Mouse (Mus musculus) urinary bladder, postnatal 14 days (tissue): ENCODE results near the gene Hist1h3g.

ENCODE experiments used
- DNase-seq: peaks from one replicate; pipeline ENCODE4 v3.0.0; 2021; ENCODE audit warnings: low spot score

Gene Hist1h3g

DNA sequence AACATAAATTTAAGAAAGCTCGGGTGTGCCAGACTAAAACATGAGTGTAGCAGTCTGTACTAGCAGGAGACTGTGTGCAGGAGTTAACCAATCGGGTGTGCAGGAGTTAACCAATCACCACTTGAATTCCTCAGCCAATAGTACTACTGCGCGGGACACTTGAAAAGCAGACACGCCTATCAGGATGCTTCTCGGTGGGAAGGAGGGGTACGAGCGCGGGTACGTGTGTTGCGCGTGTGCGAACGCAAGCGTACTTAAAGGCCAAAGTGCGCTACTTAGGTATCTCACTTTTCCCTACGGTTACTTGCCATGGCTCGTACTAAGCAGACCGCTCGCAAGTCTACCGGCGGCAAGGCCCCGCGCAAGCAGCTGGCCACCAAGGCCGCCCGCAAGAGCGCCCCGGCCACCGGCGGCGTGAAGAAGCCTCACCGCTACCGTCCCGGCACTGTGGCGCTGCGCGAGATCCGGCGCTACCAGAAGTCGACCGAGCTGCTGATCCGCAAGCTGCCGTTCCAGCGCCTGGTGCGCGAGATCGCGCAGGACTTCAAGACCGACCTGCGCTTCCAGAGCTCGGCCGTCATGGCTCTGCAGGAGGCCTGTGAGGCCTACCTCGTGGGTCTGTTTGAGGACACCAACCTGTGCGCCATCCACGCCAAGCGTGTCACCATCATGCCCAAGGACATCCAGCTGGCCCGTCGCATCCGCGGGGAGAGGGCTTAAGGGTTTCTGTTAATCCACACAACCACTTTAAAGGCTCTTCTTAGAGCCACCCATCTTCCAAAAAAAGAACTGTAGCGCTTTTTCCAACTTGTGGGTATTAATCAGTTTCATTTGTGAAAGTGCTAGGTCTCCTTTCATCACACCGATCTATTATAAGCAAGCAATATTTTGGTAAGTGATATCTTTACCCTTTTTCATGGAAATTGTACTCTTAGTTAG lies at the start of gene Hist1h3g:
Gene Hist1h3g, plus strand, starts transcription at position 286 of the 939 bp plus-strand sequence.
- peak; percentile 87 for DNase-seq

DNA sequence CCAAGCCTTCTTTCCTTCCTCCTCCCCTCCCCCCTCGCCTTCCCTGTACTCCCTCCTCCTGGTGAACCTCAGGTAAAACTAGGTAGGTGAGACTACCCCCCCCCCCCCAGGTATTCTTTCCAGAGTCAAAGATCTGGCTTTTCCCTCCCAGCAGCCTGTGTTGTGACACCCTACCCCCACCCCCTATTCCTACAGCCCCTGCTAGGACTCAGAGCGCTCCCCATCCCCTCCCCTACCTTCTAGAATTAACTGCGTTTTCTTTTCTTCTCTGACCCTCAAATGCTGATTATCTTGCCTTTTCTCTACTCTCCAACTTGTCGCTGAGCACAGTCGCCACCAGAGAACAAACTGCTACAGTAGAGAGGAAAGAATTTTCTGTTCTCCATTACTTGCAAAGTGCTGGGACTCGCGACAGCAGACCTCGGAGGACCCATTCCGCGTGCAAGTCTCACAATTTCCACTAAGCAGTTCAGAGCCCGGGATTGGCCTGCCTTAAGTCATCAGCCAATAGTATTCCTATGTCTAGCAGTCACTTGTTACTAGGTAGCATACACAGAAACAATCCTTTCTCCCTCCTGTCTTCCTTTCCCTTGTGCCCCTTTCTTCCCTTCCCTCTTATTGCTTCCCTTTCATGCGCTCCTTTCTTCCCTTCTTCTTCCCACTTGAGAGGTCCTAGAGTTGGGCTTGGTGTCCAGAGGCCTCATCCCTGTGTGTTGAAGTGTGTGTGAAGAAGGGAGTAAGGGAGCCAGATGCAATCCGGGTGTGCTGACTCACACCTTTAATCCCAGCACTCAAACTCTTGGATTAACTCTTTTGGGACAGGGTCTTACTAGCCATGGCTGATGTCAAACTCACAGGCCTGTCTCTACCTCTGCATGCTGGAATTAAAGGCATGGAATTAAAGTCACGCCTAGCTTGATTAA lies 46.6 kb upstream of the Hist1h3g start, which contains the start of gene Btn2a2:
Gene Btn2a2, minus strand, starts transcription at position 458 of the 923 bp plus-strand sequence.
- peak; percentile 62 for DNase-seq

DNA sequence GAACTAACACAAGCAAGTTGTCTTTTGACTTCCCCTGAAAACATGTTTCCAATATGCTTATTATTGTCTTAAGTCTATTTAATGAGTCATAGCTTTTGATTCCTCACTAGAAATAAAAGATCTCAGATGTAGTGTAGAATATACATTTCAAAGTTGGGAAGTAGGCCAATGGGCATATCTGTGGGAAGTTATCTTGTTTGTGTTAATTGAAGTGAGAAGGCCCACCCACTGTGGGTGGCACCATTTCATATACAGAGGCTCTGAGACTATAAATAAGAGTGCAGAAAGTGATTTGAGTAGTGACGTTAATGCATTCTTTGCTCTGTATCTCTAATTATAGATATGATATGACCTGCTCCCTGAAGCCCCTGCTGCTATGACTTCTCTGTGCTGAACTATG lies 44.4 kb upstream of the Hist1h3g start:
- DNase-seq: no peak

DNA sequence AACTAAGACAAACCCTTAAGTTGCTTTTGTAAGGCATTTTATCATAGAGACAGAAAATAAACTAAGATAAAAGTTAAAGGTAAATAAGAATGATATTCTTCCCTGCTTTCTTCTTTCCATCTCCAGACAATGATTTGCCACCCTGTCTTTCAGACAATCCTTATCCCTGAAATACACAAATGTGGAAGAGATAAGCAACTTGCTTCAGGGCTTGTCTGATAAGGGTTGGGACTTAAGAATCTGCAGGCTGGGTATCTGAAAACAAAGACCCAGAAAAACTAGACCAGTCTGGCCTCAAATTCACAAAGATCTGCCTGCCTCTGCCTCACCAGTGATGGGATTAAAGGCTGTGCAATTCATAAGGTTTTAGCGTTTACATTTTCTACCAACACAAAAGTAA lies 44.0 kb upstream of the Hist1h3g start:
- DNase-seq: no peak

DNA sequence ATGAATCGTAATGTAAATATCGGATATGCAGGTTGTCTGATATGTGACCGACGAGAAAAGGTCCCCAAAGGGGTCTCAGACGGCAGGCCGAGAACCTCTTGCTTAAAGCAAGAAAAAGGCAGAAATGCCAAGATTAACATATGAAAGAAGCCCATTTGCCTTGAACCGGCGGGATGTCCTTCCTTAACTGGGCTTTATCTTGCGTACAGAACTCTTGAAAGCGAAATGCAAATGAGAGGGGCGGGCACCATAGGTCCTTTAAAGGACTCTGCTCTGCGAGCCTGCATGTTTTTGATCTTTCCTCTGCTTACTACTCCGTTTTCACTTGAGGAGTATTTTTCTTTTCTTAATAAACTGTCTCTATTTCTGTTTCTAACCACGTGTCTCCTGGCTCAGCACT lies 43.2 kb upstream of the Hist1h3g start:
- no peak for DNase-seq

DNA sequence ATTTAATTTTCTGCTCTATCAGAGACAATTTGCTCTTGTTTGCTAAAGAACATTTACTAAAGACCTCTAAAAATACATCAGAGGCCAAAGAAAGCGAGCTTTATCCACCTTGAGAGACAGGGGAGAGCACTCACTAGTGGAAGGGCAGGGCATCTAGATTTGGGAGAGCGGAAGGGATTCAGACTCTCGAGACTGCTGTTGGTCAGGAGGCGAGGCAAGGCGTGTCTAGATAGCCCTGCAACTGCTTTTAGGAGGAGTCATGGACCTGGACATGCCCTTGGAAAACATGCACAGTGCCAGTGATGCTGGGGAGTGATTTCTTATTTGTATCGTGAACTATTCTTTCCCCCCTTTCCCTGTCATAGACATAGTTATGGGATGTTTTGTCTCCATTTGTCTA lies 39.7 kb upstream of the Hist1h3g start:
- no peak for DNase-seq

DNA sequence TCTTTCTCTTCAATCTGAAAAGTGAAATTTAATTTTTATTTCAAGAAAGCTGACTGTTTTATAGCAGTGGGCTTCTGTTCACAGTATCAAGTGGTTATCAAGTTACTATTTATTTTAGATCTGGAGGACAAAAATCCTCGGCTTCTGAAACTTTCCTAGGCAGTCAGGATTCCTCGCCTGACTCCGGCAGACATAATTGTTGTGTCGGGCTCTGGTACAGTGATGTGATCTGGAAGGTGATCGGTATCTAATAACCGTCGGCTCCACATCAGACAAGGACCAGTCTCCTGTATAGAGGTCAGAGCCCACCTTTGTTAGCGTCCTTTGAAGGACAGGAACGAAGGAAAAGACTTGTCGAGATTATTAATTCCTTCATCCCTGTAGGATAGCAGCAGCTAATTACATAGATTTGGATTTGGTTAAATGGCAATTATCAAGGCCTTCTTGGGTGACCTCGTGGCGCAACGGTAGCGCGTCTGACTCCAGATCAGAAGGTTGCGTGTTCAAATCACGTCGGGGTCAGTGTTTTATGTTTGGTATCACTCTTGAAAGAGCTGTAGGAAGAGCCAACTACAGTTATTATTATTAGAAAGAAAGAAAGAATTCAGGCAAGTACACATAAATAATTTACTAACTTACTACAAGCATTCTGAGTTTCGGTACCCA lies 37.4 kb upstream of the Hist1h3g start:
- no peak for DNase-seq

DNA sequence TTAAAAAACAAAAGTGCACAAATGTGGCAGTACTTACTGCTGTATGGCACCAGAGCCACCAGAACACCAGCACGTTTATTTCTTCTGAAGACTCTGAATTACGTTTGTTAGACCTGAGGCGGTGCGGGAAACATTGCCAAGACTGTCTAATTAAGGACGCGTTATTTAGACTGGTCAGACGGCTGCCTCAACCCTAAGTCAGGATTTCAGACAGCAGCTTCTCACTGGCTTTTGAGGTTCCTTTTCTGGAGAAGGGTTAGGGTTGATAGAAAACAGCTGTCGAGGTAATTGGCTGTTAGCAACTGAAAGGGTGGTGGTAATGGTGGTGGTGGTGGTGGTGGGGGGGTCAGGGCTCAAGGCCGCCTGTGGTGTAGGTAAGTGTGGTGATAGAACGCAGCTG lies 36.6 kb upstream of the Hist1h3g start:
- DNase-seq: no peak

DNA sequence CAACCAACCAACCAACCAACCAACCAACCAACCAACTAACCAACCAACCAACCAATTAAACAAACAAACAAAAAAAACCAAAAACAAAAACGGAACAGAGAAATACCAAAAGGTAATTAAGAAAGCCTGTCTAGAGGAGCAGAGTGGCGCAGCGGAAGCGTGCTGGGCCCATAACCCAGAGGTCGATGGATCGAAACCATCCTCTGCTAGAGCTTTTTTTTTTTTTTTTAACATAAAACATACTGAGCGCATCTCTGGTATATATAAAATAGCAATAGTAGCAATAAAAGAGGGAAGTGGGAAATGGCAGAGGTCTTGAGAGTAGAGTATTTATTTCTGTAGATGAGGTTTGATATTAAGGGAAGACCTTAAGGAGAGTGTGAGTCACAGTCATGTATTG lies 35.3 kb upstream of the Hist1h3g start:
- no peak for DNase-seq

DNA sequence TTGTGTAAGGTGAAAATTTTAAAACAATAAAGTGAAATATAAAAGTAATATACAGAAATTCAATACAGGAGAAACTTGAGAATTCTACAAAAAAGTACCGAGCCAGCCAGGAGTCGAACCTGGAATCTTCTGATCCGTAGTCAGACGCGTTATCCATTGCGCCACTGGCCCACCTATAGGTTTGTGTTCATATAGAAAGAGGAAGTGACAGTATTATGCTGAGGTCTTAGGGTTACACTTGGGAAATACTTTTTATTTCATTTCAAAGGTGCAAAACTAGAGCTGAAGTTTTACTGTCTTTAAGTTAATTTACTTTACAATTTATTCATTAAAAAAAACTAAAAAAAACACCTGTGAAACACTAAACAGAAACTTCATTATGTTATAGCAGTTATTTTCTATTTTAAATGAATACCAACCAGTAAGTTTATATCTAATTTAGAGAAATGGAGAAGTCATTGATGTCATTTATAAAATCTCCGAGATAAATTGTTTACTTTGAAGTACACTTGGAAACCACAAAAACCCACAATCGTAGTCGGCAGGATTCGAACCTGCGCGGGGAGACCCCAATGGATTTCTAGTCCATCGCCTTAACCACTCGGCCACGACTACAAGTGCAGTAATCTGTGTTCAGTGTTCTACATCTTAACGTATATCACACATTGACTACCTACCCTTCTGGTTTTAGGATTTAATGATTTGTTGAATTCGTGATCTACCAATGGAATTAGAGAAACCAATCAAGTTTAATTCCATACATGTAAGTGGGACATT lies 34.6 kb upstream of the Hist1h3g start:
- peak; percentile 41 for DNase-seq

DNA sequence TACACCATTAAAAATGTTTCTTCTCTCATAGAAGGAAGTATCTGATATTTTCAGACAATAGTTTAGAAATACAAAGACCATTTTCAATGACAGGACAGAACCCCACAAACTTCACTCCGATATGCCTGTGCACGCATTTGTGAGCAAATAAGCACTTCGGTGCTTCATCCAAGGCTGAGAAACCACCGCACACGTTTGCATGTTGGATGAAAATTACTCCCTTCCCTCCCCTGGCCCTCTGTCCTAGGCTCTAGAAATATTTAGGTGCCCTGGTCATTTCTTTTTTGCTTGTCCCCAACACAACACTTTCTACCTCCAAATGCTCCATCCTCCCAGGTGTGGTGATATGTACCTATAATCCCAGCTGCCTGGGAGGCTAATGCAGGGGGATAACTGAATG lies 33.7 kb upstream of the Hist1h3g start:
- no peak for DNase-seq

DNA sequence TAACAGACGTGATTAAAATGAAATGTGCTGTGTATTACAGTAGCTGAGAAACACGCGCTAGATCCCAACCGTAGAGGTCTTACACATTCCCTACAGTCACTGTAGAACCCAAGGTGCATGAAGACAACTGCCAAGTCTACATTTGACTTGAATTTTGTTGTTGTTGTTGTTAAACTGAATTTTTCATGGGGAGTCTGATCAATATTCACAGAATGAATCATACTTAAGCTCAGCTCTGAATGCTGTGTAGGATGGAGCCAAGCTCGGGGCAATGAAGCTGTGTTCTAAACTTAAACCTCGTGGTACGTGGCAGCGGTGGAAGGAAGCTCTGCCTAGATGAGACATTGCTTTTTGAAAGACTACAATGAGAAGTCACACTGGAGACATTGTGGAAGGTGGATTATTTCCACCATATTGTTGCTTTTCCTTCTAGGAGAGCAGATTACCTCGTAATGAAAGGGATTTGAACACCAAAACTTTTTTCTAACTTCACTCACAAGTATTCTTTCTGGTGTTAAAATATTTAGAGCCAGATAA lies 33.1 kb upstream of the Hist1h3g start:
- no peak for DNase-seq

DNA sequence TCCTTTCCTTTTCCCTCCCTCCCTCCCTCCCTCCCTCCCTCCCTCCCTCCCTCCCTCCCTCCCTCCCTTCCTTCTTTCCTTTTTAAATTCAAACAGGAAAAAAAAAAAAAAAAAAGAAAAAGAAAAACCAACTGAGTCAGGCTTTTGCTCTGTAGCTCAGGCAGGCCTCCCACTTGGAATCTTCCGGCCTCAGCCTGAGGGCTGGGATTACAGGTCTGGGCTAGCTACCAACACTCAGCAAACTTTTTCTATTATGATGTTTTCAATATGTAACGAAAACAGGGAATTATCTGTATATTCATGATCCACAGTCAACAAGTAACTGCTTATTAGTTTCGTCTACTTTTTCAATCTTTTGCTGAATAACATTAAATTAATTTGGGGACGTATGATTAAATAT lies 32.3 kb upstream of the Hist1h3g start:
- DNase-seq: no peak

DNA sequence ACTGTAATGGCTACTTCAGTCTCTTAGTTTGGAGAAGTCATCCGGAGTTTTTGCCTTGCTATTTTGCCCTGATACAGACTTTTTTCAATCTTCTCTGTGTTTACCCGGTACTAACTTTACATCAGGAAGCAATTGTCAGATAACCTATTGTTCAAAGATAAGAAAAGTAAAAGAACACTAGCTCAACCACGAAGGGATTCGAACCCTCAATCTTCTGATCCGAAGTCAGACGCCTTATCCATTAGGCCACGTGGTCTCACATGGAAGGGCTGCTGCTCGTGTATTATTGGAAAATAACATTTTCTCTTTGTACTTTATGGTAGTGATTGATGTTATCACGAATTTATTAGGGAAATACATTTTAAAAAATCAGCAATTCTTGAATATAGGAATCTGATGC lies 31.4 kb upstream of the Hist1h3g start:
- DNase-seq: peak; percentile 53

DNA sequence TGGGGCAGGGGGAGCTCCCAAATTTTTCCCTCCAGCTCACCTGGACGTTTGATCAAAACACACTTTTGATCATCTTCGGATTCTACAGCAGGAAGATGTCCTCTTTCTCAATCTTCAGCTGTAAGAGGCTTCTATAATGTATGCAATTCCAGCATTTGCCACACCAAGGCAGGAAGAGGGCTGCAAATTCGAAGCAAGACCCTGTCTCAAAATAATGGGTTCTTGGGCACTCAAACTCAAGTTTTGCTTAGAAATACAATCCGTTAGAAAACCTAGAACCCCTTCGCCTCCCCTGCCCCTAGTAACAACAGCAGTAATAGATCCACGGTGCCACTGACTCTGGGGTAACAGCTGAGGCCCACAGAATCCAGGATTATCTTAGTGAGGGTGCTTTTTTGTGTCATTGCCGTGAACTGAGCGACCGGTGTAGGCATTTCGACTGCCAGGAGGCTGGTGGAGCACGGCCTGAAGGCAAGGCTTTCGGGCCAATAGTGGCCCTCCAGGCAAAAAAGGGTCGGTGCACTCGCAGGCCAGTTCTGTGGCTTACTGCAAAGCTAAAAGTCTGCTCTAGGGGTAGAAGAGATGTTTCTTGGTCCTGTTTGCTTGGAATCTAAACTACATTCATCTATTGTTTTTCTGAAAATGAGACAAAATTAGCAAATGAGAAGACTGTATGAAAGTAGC lies 29.4 kb upstream of the Hist1h3g start:
- DNase-seq: no peak

DNA sequence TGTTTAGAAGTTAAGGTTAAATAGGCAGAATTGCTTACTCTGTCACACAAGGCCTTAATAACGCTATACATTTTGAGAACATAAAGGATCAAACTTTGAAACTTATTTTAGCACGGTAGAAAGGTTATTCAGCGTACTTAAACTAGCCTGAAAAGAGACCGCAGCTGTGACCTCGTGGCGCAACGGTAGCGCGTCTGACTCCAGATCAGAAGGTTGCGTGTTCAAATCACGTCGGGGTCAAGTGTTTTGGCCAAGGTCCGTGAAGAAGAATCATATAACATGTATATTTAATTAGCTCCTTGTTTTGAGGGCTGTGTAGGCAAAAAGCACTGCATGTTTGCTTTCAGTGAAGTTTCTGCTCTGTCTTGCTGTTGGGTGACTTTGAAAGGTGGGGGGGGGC lies 28.9 kb upstream of the Hist1h3g start:
- no peak for DNase-seq

DNA sequence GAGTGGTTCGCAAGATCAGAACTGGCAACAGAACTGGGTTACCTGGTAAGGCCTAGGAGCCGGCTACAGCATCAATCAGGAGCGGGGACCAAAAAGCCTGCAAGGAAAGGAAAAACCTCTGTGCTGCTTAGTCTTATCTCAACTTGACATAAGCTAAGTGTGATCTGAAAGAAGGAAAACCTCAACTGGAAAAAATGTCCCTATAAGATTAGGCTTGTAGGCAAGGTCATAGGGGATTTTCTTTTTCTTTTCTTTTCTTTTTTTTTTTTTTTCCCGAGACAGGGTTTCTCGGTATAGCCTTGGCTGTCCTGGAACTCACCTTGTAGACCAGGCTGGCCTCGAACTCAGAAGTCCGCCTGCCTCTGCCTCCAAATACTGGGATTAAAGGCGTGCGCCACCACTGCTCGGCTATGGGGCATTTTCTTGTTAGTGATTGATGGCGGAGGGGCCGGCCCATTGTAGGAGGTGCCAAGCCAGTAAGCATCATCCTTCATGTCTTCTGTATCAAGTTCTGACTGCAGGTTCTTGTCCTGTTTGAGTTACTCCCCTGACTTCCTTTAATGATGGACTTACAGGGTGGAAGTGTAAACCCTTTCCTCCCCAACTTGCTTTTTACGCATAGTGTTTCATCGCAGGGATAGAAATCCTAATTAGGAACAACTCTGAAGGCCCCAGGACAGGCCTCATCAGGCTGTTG lies 28.3 kb upstream of the Hist1h3g start:
- no peak for DNase-seq

DNA sequence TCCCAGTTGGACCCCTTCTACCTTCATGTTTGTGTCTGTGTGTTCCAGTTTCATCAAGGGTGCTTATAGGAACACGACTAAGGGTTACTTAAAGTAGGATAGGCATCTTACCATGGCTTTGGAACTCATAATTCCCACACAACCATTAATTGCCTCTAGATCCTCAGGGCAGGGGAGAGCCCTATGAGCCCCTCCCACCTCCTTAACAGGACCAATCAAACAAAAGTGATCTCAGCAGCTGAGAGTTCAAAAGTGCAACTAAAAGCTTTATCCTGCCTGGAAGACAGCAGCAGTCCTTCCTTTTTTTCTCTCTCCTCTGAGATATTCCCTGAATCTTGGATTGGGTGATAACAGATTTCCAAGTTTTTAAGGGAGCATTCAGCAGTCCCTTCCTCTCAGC lies 25.1 kb upstream of the Hist1h3g start:
- DNase-seq: no peak

DNA sequence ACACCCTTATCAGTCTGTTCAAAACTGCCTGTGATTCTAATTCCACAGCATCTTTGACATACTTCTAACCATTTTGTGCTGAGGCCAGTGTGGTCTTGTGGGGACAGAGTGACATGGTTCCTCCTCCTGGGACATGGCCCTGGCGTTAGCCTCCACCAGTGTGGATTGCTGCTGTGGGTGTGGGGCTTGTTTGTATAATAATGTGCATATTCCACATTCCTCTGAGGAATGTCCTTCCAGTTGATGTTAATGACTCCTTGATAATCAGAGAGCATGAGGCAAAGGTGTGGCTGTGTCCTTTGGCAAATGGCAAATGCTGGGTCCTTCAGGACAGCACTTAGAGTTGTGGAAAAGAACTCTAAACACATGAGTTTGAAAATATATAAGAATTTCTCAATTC lies 21.7 kb upstream of the Hist1h3g start:
- no peak for DNase-seq

DNA sequence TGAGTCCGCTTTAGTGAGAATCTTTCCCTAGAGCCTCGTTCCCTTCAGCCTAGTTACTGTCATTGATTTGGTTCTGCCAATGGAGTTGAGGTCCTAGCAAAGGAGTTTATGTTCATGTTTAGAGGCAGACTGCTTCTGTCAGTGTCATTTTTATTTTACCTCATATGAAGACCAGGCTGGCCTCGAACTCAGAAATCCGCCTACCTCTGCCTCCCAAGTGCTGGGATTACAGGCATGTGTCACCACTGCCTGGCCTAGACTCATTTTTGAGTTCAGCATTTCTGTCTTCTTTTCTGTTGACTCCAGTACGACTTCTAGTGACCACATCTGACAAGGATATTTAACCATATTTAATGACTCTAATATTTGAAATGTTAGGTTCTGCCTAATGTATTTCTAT lies 19.9 kb upstream of the Hist1h3g start:
- DNase-seq: no peak
